Mouse (Mus musculus): ENCODE measurements around the gene Lzts2. TPM values are rescaled to one million over a fixed set of nuclear protein-coding genes. Genes with fewer than 3 reads are reported as not detected.

Lzts2 gene
- 12.5 and 13.2 TPM in 2 replicates for polyA plus RNA-seq (2015; fragmentation: Nextera tagmentation; extraction: Ambion mirVana)

DNA sequence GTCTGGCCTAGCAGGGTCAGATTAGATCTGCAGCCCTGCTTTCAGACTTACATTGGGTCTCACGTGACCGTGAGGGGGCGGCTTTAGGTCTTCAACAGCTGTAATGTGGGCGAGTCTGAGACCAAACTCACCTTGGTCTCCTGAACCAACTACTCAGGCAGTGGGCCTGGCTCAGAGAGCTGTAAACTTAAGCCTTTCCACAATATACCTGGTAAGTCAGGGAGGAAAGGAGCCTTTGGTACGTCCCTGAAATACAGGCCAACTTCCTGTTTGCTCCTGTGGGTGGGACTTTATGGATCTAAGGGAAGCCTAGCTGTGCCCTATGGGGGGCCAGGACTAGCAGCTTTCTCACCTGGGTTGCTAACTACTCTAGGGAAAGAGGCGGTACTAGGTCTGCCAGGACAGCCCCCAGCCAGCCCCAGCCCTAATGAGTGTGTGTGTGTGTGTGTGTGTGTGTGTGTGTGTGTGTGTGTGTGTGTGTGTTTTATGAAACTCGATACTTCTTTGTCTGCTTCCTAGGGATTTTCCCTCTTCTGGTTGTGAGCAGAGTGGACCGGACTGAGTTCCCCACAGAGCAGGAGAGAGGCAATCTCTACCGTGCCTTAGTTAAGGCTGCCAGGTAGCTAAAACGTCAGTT, at the start of gene Lzts2:
Lzts2 (plus strand) TSS at position 80 of the 637 bp plus-strand sequence.
- DNase-seq (ENCODE audit: low spot score) = peak; percentile 28

DNA sequence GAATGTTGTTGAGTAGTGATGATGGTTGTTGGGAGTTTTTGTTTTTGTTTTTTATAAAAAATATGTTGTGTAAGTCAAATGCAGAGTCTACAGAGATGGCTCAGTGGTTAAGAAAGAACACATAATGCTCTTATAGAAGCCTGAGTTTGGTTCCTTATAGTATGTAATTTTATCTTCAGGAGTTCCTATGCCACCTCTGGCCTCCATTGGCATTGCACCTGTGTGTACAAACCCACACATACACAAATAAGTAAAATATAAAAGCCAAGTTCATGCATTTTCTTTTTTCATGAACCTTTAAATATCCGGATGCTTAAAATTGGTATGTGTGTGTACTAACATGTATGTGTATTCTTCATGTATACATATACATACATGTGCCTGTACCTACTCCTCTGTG, 48.2 kb upstream of the Lzts2 start:
- no peak for DNase-seq (ENCODE audit: low spot score)

DNA sequence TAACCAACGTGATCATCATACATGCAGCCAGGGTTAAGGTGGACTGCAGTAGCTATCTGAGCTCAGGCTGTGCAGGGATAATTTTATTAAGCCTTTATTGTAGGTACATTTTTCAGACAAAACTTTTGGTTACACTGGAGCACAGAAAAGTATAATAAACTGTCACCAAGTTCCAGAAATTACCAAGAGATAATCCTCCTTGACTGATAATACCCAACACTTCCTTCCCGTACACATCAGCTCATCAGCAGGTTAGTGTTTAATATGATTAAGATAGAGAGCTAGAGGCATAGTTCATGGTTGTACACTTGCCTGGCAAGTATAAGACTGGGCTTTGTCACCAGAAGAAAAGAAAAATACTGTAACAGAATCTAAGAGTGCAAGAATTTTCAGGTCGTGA, 45.9 kb upstream of the Lzts2 start:
- DNase-seq (ENCODE audit: low spot score) = no peak

- no peak for DNase-seq (ENCODE audit: low spot score)
Observed at GRCm38 (mm10) chr19:44976636-44977035, 37.6 kb upstream of the Lzts2 start.

GRCm38 (mm10) chr19:44977148-44977547, 37.1 kb upstream of the Lzts2 start:
- no peak for DNase-seq (ENCODE audit: low spot score)

GRCm38 (mm10) chr19:44980787-44981186, 33.4 kb upstream of the Lzts2 start:
- no peak for DNase-seq (ENCODE audit: low spot score)

DNA sequence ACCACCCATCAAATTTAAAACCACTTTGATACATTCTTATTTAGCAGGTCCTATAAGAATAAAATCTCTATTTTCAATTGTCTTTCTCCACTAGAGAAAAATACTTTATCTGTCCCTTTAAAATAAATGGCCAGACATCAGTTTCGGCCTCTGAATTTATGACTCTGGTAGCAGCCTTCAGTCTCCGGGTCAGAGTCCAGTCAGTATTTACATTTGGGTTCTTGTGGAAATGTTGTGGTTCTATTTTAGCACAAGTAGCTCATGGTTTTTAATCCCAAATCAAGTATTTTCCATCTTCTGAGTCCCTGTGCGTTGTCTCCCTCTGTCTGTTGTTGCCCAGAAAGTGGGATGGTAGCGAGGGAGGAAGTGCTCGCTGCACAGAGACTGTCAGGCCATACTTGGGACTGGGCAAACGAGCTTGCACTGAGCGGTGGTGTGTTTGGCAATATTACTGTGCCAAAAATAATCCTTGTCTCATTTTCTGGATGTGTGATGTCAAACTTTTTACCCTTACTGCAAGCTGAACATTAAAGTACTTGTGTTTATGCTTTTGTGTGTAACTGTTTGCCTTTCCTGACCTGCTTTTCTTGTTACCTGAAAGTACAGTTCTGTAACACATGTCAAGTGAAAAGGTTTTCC, 31.6 kb upstream of the Lzts2 start:
- no peak for DNase-seq (ENCODE audit: low spot score)

DNA sequence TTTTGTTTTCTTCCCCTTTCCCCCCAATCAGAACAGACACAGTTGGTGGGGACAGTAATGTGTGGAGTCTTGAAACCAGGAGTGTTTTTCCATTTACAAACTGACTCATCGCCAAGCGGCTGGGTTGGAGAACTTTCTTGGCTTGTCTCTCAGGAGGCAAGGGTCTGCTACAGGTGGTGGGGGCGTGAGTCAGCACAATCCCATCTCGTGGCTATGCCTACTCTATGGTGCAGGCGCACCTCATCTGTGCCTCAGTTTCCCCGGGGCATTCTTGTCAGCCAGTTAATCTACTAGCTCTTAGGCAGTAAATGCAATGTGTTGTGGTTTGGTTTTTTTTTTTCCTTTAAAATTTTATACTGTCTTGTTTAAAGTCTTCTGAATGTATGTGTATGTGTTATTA, 30.8 kb upstream of the Lzts2 start:
- DNase-seq (ENCODE audit: low spot score) = no peak

DNA sequence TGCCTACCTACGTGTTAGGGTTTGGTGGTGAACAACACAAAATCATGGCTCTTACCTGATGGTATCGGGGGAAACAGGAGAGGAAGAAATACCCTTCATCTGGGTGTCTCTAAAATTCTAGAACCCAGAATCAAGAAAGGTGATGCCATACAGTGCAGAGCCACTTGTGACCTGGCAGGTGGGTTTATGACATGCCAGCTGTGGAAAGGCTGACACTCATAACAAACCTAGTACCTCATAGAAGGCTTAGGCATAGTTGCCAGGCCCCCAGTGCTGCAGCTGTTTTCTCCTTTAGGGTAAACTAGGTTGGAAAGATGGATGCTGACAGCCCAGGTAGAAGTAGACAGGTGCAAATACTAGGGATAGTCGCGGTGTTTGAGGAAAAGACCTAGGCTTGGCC, 29.8 kb upstream of the Lzts2 start:
- no peak for DNase-seq (ENCODE audit: low spot score)

GRCm38 (mm10) chr19:44985159-44985988, 28.8 kb upstream of the Lzts2 start:
- DNase-seq (ENCODE audit: low spot score) = no peak

- DNase-seq (ENCODE audit: low spot score) = no peak
Observed at GRCm38 (mm10) chr19:44987004-44987403, 27.2 kb upstream of the Lzts2 start.

- no peak for DNase-seq (ENCODE audit: low spot score)
Observed at GRCm38 (mm10) chr19:44987851-44988250, 26.4 kb upstream of the Lzts2 start.

DNA sequence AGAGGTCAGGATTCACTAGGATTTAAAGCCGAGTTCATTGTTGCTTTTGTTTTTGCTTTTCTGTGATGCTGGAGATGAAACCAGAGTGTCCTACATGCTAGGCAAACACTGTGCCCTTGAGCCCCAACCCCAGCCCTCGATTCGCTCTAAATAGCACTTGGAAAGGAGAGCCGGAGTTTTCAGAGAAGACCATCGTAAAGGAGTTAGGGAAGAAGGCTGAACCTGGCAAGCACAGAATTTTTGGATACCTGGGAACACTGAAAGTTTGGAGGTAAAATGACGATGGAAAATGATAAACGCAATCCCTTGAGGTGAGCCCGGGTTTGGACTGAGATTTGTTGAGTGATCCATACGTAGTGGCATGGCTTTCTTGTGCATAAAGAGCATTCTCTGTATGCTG, 25.9 kb upstream of the Lzts2 start:
- DNase-seq (ENCODE audit: low spot score) = no peak

DNA sequence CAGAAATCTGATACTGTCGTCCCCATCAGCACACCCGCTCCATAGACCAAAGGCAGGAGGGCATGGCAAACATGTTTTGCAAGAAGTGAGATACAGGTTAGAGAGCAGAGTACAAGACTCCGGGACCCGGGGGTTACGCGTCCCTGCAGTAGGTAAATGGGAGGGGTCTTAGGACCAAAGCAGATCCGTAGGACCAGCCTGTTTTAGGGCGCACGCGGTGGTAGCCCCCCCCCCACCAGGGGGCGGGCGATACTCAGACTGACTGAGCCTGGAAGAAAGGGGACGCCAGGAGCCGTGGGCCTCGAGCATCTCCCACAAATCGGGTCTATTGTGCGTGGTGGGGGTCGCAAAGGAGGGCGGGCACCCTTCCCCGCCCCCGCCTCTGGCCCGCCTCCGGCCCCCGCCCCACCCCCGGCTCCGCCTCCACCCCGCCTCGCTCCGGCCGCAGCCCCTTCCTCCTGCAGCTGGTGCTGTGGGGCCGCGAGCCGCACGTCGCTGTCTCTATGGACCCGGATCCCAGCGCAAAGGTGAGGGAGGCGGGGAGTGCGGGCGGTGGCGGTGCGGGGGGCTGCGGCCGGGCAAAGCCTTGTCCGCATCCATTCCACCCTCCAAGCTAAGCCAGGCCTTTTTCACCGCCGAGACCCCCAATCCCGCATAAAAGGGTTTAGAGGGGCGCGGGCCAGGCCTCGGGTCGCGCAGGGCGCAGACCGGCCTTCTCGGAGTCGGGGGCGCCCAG, 25.2 kb upstream of the Lzts2 start, which contains the start of gene Sema4g:
Sema4g (plus strand) TSS at position 271 of the 736 bp plus-strand sequence.
- DNase-seq (ENCODE audit: low spot score) = peak; percentile 53

- DNase-seq (ENCODE audit: low spot score) = no peak
Observed at GRCm38 (mm10) chr19:44989567-44990495, 24.4 kb upstream of the Lzts2 start.

- no peak for DNase-seq (ENCODE audit: low spot score)
Observed at GRCm38 (mm10) chr19:44991031-44991430, 23.2 kb upstream of the Lzts2 start.

- DNase-seq (ENCODE audit: low spot score) = no peak
Observed at GRCm38 (mm10) chr19:44992246-44992645, 22.0 kb upstream of the Lzts2 start.

DNA sequence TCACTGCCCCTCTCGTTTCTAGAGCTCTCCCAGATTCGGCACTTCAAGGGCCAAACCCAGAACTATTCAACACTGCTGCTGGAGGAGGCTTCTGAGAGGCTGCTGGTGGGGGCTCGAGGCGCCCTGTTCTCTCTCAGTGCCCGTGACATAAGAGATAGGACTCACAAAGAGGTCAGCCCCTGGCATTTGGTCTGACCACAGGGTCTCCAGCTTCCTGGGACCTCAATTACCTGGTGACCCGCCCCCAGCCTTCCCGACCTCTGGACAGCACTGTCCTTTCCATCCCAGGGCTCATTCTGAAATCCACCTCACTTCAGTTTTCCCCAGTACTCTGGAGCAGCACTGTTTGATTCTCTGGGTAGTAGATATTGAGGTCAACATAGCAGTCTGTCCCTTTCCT, 21.5 kb upstream of the Lzts2 start:
- no peak for DNase-seq (ENCODE audit: low spot score)

- DNase-seq (ENCODE audit: low spot score) = no peak
Observed at GRCm38 (mm10) chr19:44997786-44998185, 16.4 kb upstream of the Lzts2 start.

GRCm38 (mm10) chr19:44999647-45000046, 14.6 kb upstream of the Lzts2 start:
- no peak for DNase-seq (ENCODE audit: low spot score)
